Mouse (Mus musculus) neural tube, embryonic 11.5 days (tissue): ENCODE results near the gene Wdcp. TPM values are rescaled to one million over a fixed set of nuclear protein-coding genes. Genes with fewer than 3 reads are reported as not detected.
"Not testable (repeated sequence)": the region's sequence is repeated elsewhere in the genome, so short reads cannot be mapped to it uniquely, and the experiment has no call there.

Experiments
- ATAC-seq: fragments of 200-750 bp; cut with Nextera tagmentation; 2 replicates; pipeline ENCODE4 v1.8.0; 2017; ENCODE audit warnings: moderate number of reproducible peaks, mild to moderate bottlenecking, moderate TSS enrichment, moderate library complexity; ENCODE audit not compliant: insufficient read depth, low FRiP score, low TSS enrichment
- DNase-seq: peaks from one replicate; pipeline ENCODE4 v3.0.0-alpha.2; 2015; ENCODE audit warnings: low spot score
- H3K27ac ChIP-seq: fragments of 300-500 bp; sonication (generic); 2 replicates; pipeline ENCODE4 v1.5.1; 2014; ENCODE audit warnings: low read depth, mild to moderate bottlenecking, low read length
- H3K27me3 ChIP-seq: fragments of 300-500 bp; sonication (generic); 2 replicates; pipeline ENCODE4 v1.6.1; 2014; ENCODE audit warnings: mild to moderate bottlenecking, low read length, mixed read lengths; ENCODE audit not compliant: control insufficient read depth, insufficient read depth
- H3K36me3 ChIP-seq: fragments of 300-500 bp; sonication (generic); 2 replicates; pipeline ENCODE4 v1.6.1; 2014; ENCODE audit warnings: mild to moderate bottlenecking, low read length, moderate library complexity, mixed read lengths; ENCODE audit not compliant: control insufficient read depth, insufficient read depth
- H3K4me1 ChIP-seq: fragments of 300-500 bp; sonication (generic); 2 replicates; pipeline ENCODE4 v1.6.1; 2014; ENCODE audit warnings: low read length, mixed read lengths; ENCODE audit not compliant: control insufficient read depth, insufficient read depth
- H3K4me2 ChIP-seq: fragments of 300-500 bp; sonication (generic); 2 replicates; pipeline ENCODE4 v1.6.1; 2014; ENCODE audit warnings: low read depth, mild to moderate bottlenecking, moderate library complexity
- H3K4me3 ChIP-seq: fragments of 300-500 bp; sonication (generic); 2 replicates; pipeline ENCODE4 v1.5.1; 2014; ENCODE audit warnings: low read depth, low read length
- H3K9ac ChIP-seq: fragments of 300-500 bp; sonication (generic); 2 replicates; pipeline ENCODE4 v1.6.1; 2014; ENCODE audit warnings: mild to moderate bottlenecking, low read length
- H3K9me3 ChIP-seq: fragments of 300-500 bp; sonication (generic); 2 replicates; pipeline ENCODE4 v1.6.1; 2016; ENCODE audit warnings: low read length; ENCODE audit not compliant: control insufficient read depth
- WGBS: fragments of 180-500 bp; shearing (Covaris S2); extraction: QIAGEN DNeasy Blood & Tissue Kit; methylation state at CpG from one replicate; pipeline ENCODE4 v1.1.7; 2014; 5-methylcytosine and 5-hydroxymethylcytosine counted together
- polyA plus RNA-seq: library from polyadenylated mRNA; unstranded; fragments of >200 nt; fragmentation: Nextera tagmentation; extraction: Ambion mirVana; gene quantifications from 2 replicates; pipeline ENCODE4 v1.2.1, GENCODE M21; 2014

The Wdcp gene
- polyA plus RNA-seq: 16.2 and 17.5 TPM in 2 replicates

- Histone ChIP-seq H3K27me3 (peaks cover 5% of the 10 kb centered on the region; the same call in 1 of the 2 replicates), H3K4me3 (peak within 1 kb of the TSS; percentile 54), H3K9me3 (no peaks in the 10 kb centered on the region), H3K4me1 (peaks cover 10% of the 10 kb centered on the region), H3K27ac (no peak within 1 kb of the TSS), H3K4me2 (peak within 1 kb of the TSS; percentile 63), H3K9ac (peak within 1 kb of the TSS; percentile 35), H3K36me3 (no peaks in the 10 kb centered on the region)
- DNase-seq (peak; percentile 92), ATAC-seq (peak; percentile 91)
- WGBS: under 1% methylated on average over 30 of the region's 30 CpGs
Observed at GRCm38 (mm10) chr12:4842890-4843597, at the start of gene Wdcp. TSS of gene Wdcp (plus strand) at chr12:4843303.

- no peaks in the 10 kb centered on the region for H3K9me3 ChIP-seq
- 73% methylated on average over 1 of the region's 1 CpGs for WGBS
Observed at GRCm38 (mm10) chr12:4793718-4794117, 49.4 kb upstream of the Wdcp start.

GRCm38 (mm10) chr12:4797471-4797870 lies 45.6 kb upstream of the Wdcp start:
- WGBS: 80% methylated on average over 6 of the region's 6 CpGs
- not testable (repeated sequence) for H3K4me1 ChIP-seq, H3K27ac ChIP-seq, H3K4me2 ChIP-seq, H3K9ac ChIP-seq, DNase-seq, H3K9me3 ChIP-seq, H3K27me3 ChIP-seq, H3K4me3 ChIP-seq, H3K36me3 ChIP-seq, ATAC-seq

More at GRCm38 (mm10) chr12:4793718-4794117, 49.4 kb upstream of the Wdcp start:
- H3K4me3 ChIP-seq: no peak overlapping the region
- ATAC-seq (no peak), DNase-seq (no peak)
- H3K9ac ChIP-seq: no peak overlapping the region
- no peaks in the 10 kb centered on the region for H3K27me3 ChIP-seq
- H3K27ac ChIP-seq: no peak overlapping the region
- H3K4me2 ChIP-seq: no peak overlapping the region
- H3K36me3 ChIP-seq: no peaks in the 10 kb centered on the region
- no peaks in the 10 kb centered on the region for H3K4me1 ChIP-seq

DNA sequence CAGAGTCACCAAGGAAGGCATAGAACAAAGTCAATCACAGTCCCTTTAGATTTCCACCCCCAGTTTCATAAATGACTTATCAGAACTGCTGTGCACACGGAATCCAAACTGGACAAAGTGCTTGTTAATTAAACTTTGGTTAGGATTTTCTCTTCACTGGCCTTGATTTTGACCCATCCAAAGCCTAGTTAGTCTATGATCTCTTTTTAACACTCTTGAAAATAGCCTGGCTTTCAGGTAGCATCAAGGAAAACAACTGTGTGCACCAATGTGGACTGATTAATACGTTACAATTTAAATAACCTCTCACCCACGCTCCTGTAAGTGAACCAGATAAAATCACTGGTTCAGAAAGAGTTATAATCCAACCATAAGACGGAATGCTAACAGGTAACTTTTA lies 32.1 kb upstream of the Wdcp start:
- no peaks in the 10 kb centered on the region for H3K27me3 ChIP-seq
- H3K9me3 ChIP-seq: no peaks in the 10 kb centered on the region
- H3K4me3 ChIP-seq: no peak overlapping the region
- no peak overlapping the region for H3K27ac ChIP-seq
- 77% methylated on average over 4 of the region's 4 CpGs for WGBS
- no peak overlapping the region for H3K4me2 ChIP-seq
- DNase-seq: no peak
- no peak for ATAC-seq
- no peaks in the 10 kb centered on the region for H3K4me1 ChIP-seq
- no peak overlapping the region for H3K9ac ChIP-seq
- no peaks in the 10 kb centered on the region for H3K36me3 ChIP-seq

- H3K36me3 ChIP-seq: no peaks in the 10 kb centered on the region
Observed at GRCm38 (mm10) chr12:4811705-4812104, 31.4 kb upstream of the Wdcp start.

DNA sequence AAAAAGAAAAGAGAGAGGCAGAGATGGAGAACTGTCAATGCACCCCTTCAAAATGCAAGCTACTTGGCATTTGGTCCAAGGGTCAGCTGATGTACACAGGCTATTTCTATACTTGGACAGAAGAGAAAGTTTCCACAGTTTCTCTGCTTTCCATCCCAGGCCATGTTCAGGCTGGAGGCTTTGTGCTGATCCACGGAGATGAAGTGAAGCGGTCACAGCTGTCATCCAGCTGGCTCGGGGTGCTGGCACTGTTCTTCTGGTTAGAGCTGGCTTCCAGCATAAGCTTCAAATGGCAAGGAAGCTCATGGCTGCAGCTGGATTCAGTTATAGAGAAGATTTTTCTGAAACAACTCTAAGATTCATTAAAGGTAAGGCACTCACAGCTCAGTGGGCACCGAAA lies 29.5 kb upstream of the Wdcp start:
- H3K4me1 ChIP-seq: no peaks in the 10 kb centered on the region; the same call in 1 of the 2 replicates

More at GRCm38 (mm10) chr12:4811705-4812104, 31.4 kb upstream of the Wdcp start:
- no peak for DNase-seq
- Histone ChIP-seq H3K9ac (no peak overlapping the region), H3K9me3 (no peaks in the 10 kb centered on the region), H3K27me3 (no peaks in the 10 kb centered on the region), H3K4me2 (no peak overlapping the region), H3K4me3 (no peak overlapping the region), H3K27ac (no peak overlapping the region), H3K4me1 (no peaks in the 10 kb centered on the region)
- ATAC-seq: no peak
- WGBS: 68% methylated on average over 3 of the region's 3 CpGs

GRCm38 (mm10) chr12:4816680-4817360 lies 26.3 kb upstream of the Wdcp start:
- peak overlapping the region; percentile 65 for H3K27ac ChIP-seq
- peak; percentile 70; the same call in 1 of the 2 replicates for ATAC-seq
- H3K9me3 ChIP-seq: no peaks in the 10 kb centered on the region
- peak overlapping the region; percentile 88 for H3K4me3 ChIP-seq
- DNase-seq: no peak
- H3K36me3 ChIP-seq: peaks cover 2% of the 10 kb centered on the region
- H3K9ac ChIP-seq: peak overlapping the region; percentile 59
- H3K27me3 ChIP-seq: no peaks in the 10 kb centered on the region
- H3K4me1 ChIP-seq: no peaks in the 10 kb centered on the region; the same call in 1 of the 2 replicates
- H3K4me2 ChIP-seq: peak overlapping the region; percentile 68
- WGBS: 14% methylated on average over 22 of the region's 24 CpGs

More for the DNA sequence above, 29.5 kb upstream of the Wdcp start:
- no peak overlapping the region for H3K27ac ChIP-seq
- H3K27me3 ChIP-seq: no peaks in the 10 kb centered on the region
- no peak for DNase-seq
- no peak overlapping the region for H3K4me2 ChIP-seq
- 90% methylated on average over 4 of the region's 4 CpGs for WGBS
- ATAC-seq: no peak
- H3K4me3 ChIP-seq: no peak overlapping the region
- no peaks in the 10 kb centered on the region for H3K36me3 ChIP-seq
- no peaks in the 10 kb centered on the region for H3K9me3 ChIP-seq
- H3K9ac ChIP-seq: no peak overlapping the region

GRCm38 (mm10) chr12:4817361-4818101 lies 25.6 kb upstream of the Wdcp start, which contains the start of gene Sf3b6:
TSS of gene Sf3b6 (plus strand) at chr12:4817544.
- Histone ChIP-seq H3K9me3 (no peaks in the 10 kb centered on the region), H3K4me1 (no peaks in the 10 kb centered on the region; the same call in 1 of the 2 replicates), H3K4me3 (peak within 1 kb of the TSS; percentile 88), H3K36me3 (peaks cover 3% of the 10 kb centered on the region), H3K27me3 (no peaks in the 10 kb centered on the region), H3K27ac (peak within 1 kb of the TSS; percentile 65), H3K9ac (peak within 1 kb of the TSS; percentile 64), H3K4me2 (peak within 1 kb of the TSS; percentile 86)
- WGBS: under 1% methylated on average over 49 of the region's 49 CpGs
- ATAC-seq (peak; percentile 98), DNase-seq (peak; percentile 98)
